Mouse (Mus musculus) bone marrow, adult 2 months (tissue): ENCODE results near the gene H2afy2. TPM values are rescaled to one million over a fixed set of nuclear protein-coding genes. Genes with fewer than 3 reads are reported as not detected.

Source experiments
- H3K27ac ChIP-seq: fragments of 200-500 bp; 2 replicates; pipeline ENCODE4 v1.5.1; 2012; ENCODE audit warnings: low read depth, mild to moderate bottlenecking, control low read depth, inconsistent platforms, low read length; ENCODE audit not compliant: control insufficient read depth, poor library complexity, insufficient read depth
- H3K4me1 ChIP-seq: fragments of 200-500 bp; 2 replicates; pipeline ENCODE4 v1.6.1; 2011; ENCODE audit warnings: low read length; ENCODE audit not compliant: control insufficient read depth, insufficient read depth
- H3K4me3 ChIP-seq: fragments of 200-500 bp; replicated peaks from 2 replicates; pipeline ENCODE3; 2011; ENCODE audit warnings: mild to moderate bottlenecking, low read depth, low read length, control low read depth; ENCODE audit not compliant: control insufficient read depth
- CTCF ChIP-seq: fragments of 200-500 bp; IDR thresholded peaks from 2 replicates; pipeline ENCODE4 v1.5.1; 2011; ENCODE audit warnings: low read length, control low read depth; ENCODE audit not compliant: control insufficient read depth, insufficient read depth
- POLR2A ChIP-seq: fragments of 200-500 bp; IDR thresholded peaks from 2 replicates; pipeline ENCODE4 v1.6.1; 2011; ENCODE audit warnings: low read depth, mild to moderate bottlenecking, control low read depth, low read length, borderline replicate concordance; ENCODE audit not compliant: control insufficient read depth
- WGBS: fragments of 180-500 bp; shearing (Covaris S2); methylation state at CpG from one replicate; pipeline ENCODE4 v1.1.7; 2018; 5-methylcytosine and 5-hydroxymethylcytosine counted together
- polyA plus RNA-seq: library from polyadenylated mRNA; stranded (reverse); fragments of >200 nt; gene quantifications from 2 replicates; pipeline ENCODE4 v1.2.4, GENCODE M21; 2011; ENCODE audit warnings: low replicate concordance; ENCODE audit not compliant: missing spikeins, insufficient read depth, insufficient read length

Gene H2afy2
- polyA plus RNA-seq, 1 experiment = 3.9 TPM

DNA sequence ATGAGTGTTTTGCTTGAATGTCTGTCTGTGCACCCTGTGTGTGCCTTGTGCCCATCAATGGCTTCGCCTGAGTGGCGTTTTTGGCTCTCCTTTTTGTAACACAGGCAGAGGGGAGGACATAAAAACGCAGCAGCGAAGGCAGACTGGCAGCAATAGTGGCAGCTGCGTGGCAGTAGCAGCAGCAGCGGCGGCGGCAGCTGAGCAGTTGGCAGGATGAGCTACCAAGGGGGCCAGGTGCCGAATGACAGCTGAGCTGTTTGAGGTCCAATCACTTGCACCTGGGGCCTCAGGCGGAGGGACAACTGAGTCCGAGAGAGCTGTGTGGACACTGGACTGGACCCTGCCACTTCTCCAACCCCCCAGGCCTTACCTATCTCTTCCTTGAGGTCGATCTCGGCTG is 36.6 kb downstream of the H2afy2 start:
- 88% methylated on average over 13 of the region's 13 CpGs for WGBS
- no peak for TF ChIP-seq POLR2A
- no peak for TF ChIP-seq CTCF
- Histone ChIP-seq H3K4me1 (no peaks in the 10 kb centered on the region; the same call in 1 of the 2 replicates), H3K4me3 (no peak overlapping the region), H3K27ac (no peak overlapping the region)

DNA sequence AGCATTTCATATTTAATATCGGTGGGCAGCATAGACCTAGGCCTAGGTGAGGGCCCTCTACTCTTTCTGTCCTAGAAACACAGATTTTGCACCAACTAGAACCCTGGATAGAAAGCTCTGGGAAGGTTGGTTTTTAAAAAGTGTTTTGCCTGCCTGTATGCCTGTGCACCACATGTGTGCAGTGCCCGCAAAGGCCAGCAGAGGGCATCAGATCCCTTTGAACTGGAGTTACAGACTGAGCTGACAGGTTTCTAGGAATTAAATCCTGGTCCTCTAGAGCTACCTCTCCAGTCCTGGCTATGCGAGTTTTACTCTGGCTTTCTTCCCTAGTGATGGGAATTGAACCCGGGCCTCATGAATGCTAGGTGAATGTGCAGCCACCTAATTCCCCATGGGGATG is 38.8 kb downstream of the H2afy2 start:
- no peak overlapping the region for H3K27ac ChIP-seq
- WGBS = 86% methylated on average over 4 of the region's 4 CpGs
- no peak overlapping the region for H3K4me3 ChIP-seq
- TF ChIP-seq CTCF = peak; percentile 55
- TF ChIP-seq POLR2A = no peak
- H3K4me1 ChIP-seq = no peaks in the 10 kb centered on the region; the same call in 1 of the 2 replicates

DNA sequence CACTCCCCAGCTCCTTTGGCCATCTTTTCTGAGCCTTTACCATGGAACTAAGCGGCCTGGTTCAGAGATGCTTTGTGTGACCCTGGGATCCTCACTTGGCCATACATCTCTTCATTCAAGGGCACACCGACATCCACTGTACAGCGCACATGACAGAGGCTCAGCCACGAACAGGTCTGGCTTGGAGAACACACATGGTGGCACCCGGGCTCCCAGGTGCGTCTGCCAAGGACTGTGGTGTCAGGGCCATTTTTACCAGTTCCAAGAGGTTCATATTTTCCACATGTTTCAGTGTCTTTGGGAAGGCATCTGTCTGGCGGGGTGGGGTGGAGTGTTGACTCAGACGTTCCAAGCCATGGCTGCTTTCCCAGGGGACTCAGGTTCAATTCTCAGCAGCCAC is 41.6 kb downstream of the H2afy2 start:
- no peak overlapping the region for H3K27ac ChIP-seq
- H3K4me3 ChIP-seq = no peak overlapping the region
- 88% methylated on average over 8 of the region's 8 CpGs for WGBS
- no peak for TF ChIP-seq CTCF
- no peak for TF ChIP-seq POLR2A
- H3K4me1 ChIP-seq = no peaks in the 10 kb centered on the region; the same call in 1 of the 2 replicates

DNA sequence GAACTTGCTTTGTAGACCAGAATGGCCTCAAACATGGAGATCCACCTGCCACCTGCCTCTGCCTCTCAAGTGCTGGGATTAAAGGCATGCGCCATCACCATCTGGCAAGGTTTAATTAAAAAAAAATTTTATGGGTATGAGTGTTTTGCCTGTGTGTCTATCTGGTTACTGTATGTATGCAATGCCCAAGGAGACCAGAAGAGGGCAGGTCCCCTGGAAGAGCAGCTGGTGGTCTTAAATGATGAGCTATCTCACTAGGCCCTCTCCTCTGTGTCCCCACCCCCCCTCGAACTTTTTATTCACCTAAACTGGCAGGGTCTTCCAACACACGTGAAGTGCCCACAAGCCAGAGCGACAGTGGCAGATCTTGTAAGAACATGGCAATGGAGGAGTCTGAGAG is 42.1 kb downstream of the H2afy2 start:
- Histone ChIP-seq H3K27ac (no peak overlapping the region), H3K4me1 (no peaks in the 10 kb centered on the region; the same call in 1 of the 2 replicates), H3K4me3 (no peak overlapping the region)
- TF ChIP-seq POLR2A = no peak
- no peak for TF ChIP-seq CTCF
- 80% methylated on average over 4 of the region's 4 CpGs for WGBS

DNA sequence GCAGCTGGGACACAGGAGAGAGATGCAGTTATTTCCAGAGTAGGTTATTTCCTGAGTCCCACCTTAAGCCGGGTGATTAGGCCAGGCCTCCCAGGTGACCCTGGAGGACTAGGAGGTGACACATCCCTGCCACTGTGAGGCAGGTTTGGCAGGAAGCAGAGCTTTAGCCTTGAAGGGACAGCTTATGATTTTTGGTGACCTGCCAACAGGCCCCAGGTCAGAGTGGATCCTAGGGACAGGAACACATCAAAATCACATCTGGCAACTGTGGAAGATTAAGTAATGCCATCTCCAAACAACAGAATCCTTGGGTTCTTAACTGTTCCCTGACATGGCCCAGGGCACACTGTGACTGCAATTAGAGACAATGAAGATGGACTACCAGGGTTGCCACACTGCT is 42.6 kb downstream of the H2afy2 start:
- Histone ChIP-seq H3K4me1 (no peaks in the 10 kb centered on the region; the same call in 1 of the 2 replicates), H3K27ac (no peak overlapping the region), H3K4me3 (no peak overlapping the region)
- 86% methylated on average over 1 of the region's 1 CpGs for WGBS
- TF ChIP-seq CTCF (no peak), POLR2A (no peak)

DNA sequence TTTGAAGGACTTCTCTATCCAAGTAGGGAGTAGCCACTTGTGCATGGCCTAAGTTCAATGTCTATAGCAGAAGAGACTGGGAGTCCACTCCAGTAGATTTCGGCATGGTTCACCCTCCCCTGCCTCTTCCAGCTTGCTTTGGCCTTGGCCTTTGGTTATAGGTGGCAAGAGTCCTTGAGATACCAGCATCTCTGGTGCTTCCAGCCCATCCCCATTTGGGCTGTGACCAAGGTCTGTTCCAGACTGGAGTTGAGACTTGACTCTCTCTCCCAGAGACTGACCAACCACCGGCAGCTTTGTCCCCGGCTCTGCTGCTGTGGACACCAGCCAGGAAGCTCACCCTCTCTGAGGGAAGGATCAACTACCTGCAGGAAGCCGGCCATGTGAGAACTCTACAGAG is 45.8 kb downstream of the H2afy2 start:
- no peaks in the 10 kb centered on the region for H3K4me1 ChIP-seq
- no peak overlapping the region for H3K4me3 ChIP-seq
- no peak for TF ChIP-seq CTCF
- no peak for TF ChIP-seq POLR2A
- no peak overlapping the region for H3K27ac ChIP-seq
- 90% methylated on average over 4 of the region's 4 CpGs for WGBS

DNA sequence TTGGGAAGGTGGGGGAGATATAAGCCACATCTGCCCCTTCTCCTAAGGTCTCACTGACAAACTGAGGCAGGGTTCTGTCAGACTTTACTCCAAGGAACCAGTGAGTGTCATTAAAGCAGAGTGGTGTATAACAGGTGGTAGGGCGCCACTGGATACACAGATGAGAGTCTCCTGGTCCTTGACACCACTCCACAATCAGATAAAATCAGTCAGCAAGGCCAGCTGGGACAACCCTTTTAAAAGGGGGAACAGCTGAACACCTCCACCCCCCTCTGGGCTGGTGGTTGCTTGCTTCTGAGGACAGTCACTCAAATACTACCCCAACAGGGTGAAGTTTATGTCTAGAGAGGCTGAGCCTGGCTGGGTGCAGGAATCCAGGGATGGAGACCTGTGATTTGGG is 46.4 kb downstream of the H2afy2 start:
- Histone ChIP-seq H3K4me1 (no peaks in the 10 kb centered on the region), H3K4me3 (no peak overlapping the region), H3K27ac (no peak overlapping the region)
- no peak for TF ChIP-seq CTCF
- no peak for TF ChIP-seq POLR2A
- WGBS = 85% methylated on average over 1 of the region's 1 CpGs

DNA sequence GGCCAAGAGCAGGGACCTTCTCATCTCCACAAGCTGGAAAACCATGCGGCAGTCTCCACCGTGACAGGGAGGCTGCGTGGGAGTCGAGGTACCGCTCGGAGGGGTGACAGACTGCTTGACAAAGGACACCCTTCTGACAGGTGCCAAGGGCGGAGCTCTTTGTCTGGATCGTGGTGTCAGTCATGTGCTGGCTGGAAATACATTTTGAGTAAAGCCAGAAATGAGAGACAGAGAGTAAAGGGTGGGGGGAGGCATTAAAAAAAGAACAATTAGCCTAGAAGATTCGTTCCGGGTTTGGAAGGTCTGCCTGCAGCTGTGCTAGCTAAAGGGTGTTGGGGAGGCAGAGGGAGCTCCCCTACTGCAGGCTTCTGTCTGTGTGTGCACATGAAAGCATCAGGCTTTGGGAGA is 47.3 kb downstream of the H2afy2 start:
- Histone ChIP-seq H3K27ac (no peak overlapping the region), H3K4me1 (no peaks in the 10 kb centered on the region), H3K4me3 (no peak overlapping the region)
- WGBS = 84% methylated on average over 10 of the region's 10 CpGs
- TF ChIP-seq CTCF (no peak), POLR2A (no peak)

DNA sequence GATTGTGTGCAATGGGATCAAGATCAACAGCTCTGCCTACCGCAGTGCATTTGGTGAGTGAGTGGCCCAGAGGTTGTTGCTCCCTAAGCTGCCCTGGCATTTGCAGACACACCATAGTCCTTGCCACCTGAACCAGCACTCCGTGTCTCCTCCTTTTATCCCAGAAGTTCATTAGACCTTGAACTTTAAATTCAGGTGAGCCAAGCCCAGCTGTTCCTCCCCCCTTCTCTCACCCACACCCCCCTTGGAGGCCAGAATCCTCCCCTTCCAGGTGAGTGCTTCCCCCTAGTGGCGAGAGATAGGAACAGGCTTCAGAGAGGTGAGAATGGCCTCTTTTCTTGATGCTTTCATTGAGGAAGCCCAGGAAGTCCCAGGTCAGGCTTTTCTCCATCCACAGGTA is 49.6 kb downstream of the H2afy2 start:
- TF ChIP-seq POLR2A = no peak
- TF ChIP-seq CTCF = peak; percentile 74
- no peak overlapping the region for H3K4me3 ChIP-seq
- WGBS = 55% methylated on average over 3 of the region's 3 CpGs
- no peak overlapping the region for H3K27ac ChIP-seq
- H3K4me1 ChIP-seq = no peaks in the 10 kb centered on the region

DNA sequence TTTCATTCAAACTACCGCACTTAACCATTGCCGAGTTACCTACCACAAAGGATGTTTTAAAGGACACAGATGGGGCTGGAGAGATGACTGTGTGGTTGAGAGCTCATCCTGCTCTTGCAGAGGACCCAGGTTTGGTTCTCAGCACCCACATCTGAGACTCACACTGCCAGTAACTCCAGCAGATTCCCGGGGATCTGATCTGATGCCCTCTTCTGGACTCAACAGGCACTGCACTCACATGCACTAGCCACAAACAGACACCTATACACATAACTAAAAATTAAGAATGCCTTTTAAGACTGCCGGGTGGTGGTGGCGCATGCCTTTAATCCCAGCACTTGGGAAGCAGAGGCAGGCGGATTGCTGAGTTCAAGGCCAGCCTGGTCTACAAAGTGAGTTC is 53.8 kb downstream of the H2afy2 start:
- H3K4me3 ChIP-seq = no peak overlapping the region
- TF ChIP-seq CTCF (no peak), POLR2A (no peak)
- no peak overlapping the region for H3K27ac ChIP-seq
- 93% methylated on average over 6 of the region's 6 CpGs for WGBS
- no peaks in the 10 kb centered on the region for H3K4me1 ChIP-seq
